Mouse (Mus musculus) heart, embryonic 16.5 days (tissue): ENCODE data around the gene Pkd2. TPM values are rescaled to one million over a fixed set of nuclear protein-coding genes. Genes with fewer than 3 reads are reported as not detected.

Source experiments
- ATAC-seq: fragments of 200-750 bp; cut with Nextera tagmentation; replicated peaks from 2 replicates; pipeline ENCODE4 v1.8.0; 2017; ENCODE audit warnings: moderate number of reproducible peaks; ENCODE audit not compliant: insufficient read depth, low FRiP score; ENCODE audit errors: extremely low read depth
- H3K27ac ChIP-seq: fragments of 300-500 bp; sonication (generic); 2 replicates; pipeline ENCODE4 v1.5.1; 2014; ENCODE audit warnings: mild to moderate bottlenecking, low read length, control low read depth, moderate library complexity
- H3K27me3 ChIP-seq: fragments of 300-500 bp; sonication (generic); 2 replicates; pipeline ENCODE4 v1.6.1; 2014; ENCODE audit warnings: low read length, mixed read lengths; ENCODE audit not compliant: control insufficient read depth, insufficient read depth
- H3K36me3 ChIP-seq: fragments of 300-500 bp; sonication (generic); 2 replicates; pipeline ENCODE4 v1.6.1; 2014; ENCODE audit not compliant: control insufficient read depth, insufficient read depth
- H3K4me1 ChIP-seq: fragments of 300-500 bp; sonication (generic); 2 replicates; pipeline ENCODE4 v1.6.1; 2014; ENCODE audit warnings: low read length, mixed read lengths; ENCODE audit not compliant: control insufficient read depth, insufficient read depth
- H3K4me2 ChIP-seq: fragments of 300-500 bp; sonication (generic); 2 replicates; pipeline ENCODE4 v1.6.1; 2014; ENCODE audit warnings: low read depth, mild to moderate bottlenecking, control low read depth, low read length
- H3K4me3 ChIP-seq: fragments of 300-500 bp; sonication (generic); 2 replicates; pipeline ENCODE4 v1.5.1; 2014; ENCODE audit warnings: mild to moderate bottlenecking, control low read depth, low read length
- H3K9ac ChIP-seq: fragments of 300-500 bp; sonication (generic); 2 replicates; pipeline ENCODE4 v1.6.1; 2014; ENCODE audit warnings: low read length, control low read depth
- H3K9me3 ChIP-seq: fragments of 300-500 bp; sonication (generic); replicated peaks from 2 replicates; pipeline ENCODE4 v1.6.1; 2016; ENCODE audit warnings: low read length; ENCODE audit not compliant: control insufficient read depth
- WGBS: fragments of 180-500 bp; shearing (Covaris S2); extraction: QIAGEN DNeasy Blood & Tissue Kit; methylation state at CpG from one replicate; pipeline ENCODE4 v1.1.7; 2014; 5-methylcytosine and 5-hydroxymethylcytosine counted together
- polyA plus RNA-seq: library from polyadenylated mRNA; unstranded; fragments of >200 nt; fragmentation: Nextera tagmentation; extraction: Ambion mirVana; gene quantifications from 2 replicates; pipeline ENCODE4 v1.2.1, GENCODE M21; 2015

Pkd2 gene
- polyA plus RNA-seq, 1 experiment from 2014 or later, result 7.1 TPM

GRCm38 (mm10) chr5:104459706-104460455 is 631 bp downstream of the Pkd2 start:
- under 1% methylated on average over 80 of the region's 82 CpGs for WGBS
- Histone ChIP-seq H3K27me3 (no peaks in the 10 kb centered on the region), H3K4me3 (peak overlapping the region; percentile 87), H3K4me2 (peak overlapping the region; percentile 76), H3K4me1 (peaks cover 8% of the 10 kb centered on the region; the same call in 1 of the 2 replicates), H3K27ac (peak overlapping the region; percentile 93), H3K36me3 (0 out of 2 replicates have a peak, but pooled peaks cover 2% of the 10 kb centered on the region), H3K9me3 (no peaks in the 10 kb centered on the region), H3K9ac (peak overlapping the region; percentile 96)
- peak; percentile 74 for ATAC-seq

- no peak for ATAC-seq
- no peaks in the 10 kb centered on the region for H3K27me3 ChIP-seq
- H3K4me3 ChIP-seq, result peak overlapping the region; percentile 87
- peak overlapping the region; percentile 76 for H3K4me2 ChIP-seq
- WGBS, result 35% methylated on average over 3 of the region's 3 CpGs
- peaks cover 8% of the 10 kb centered on the region; the same call in 1 of the 2 replicates for H3K4me1 ChIP-seq
- H3K36me3 ChIP-seq, result peaks cover 2% of the 10 kb centered on the region; the same call in 1 of the 2 replicates
- peak overlapping the region; percentile 93; the same call in 1 of the 2 replicates for H3K27ac ChIP-seq
- peak overlapping the region; percentile 96 for H3K9ac ChIP-seq
- H3K9me3 ChIP-seq, result no peaks in the 10 kb centered on the region
These were observed 1.2 kb downstream of the Pkd2 start for GRCm38 (mm10) chr5:104460456-104460838.

GRCm38 (mm10) chr5:104460856-104461255 is 1.6 kb downstream of the Pkd2 start:
- WGBS, result 24% methylated on average over 6 of the region's 7 CpGs
- Histone ChIP-seq H3K4me2 (peak overlapping the region; percentile 76), H3K27me3 (no peaks in the 10 kb centered on the region), H3K27ac (0 out of 2 replicates have a peak overlapping the region, but pooled peaks have one; percentile 34), H3K9ac (peak overlapping the region; percentile 56), H3K9me3 (no peaks in the 10 kb centered on the region), H3K4me3 (peak overlapping the region; percentile 87), H3K4me1 (peaks cover 8% of the 10 kb centered on the region; the same call in 1 of the 2 replicates), H3K36me3 (peaks cover 6% of the 10 kb centered on the region; the same call in 1 of the 2 replicates)
- no peak for ATAC-seq

- peaks cover 22% of the 10 kb centered on the region for H3K36me3 ChIP-seq
- H3K4me2 ChIP-seq, result no peak overlapping the region
- no peaks in the 10 kb centered on the region for H3K27me3 ChIP-seq
- H3K4me1 ChIP-seq, result peaks cover 5% of the 10 kb centered on the region; the same call in 1 of the 2 replicates
- no peak for ATAC-seq
- no peak overlapping the region for H3K9ac ChIP-seq
- H3K9me3 ChIP-seq, result no peaks in the 10 kb centered on the region
- no peak overlapping the region for H3K4me3 ChIP-seq
- WGBS, result 59% methylated on average over 8 of the region's 8 CpGs
- no peak overlapping the region for H3K27ac ChIP-seq
These were observed 6.0 kb downstream of the Pkd2 start for GRCm38 (mm10) chr5:104465279-104465678.

GRCm38 (mm10) chr5:104465731-104466130 is 6.5 kb downstream of the Pkd2 start:
- no peaks in the 10 kb centered on the region for H3K27me3 ChIP-seq
- H3K4me3 ChIP-seq, result no peak overlapping the region
- peaks cover 24% of the 10 kb centered on the region for H3K36me3 ChIP-seq
- no peak overlapping the region for H3K27ac ChIP-seq
- H3K9ac ChIP-seq, result no peak overlapping the region
- H3K4me2 ChIP-seq, result no peak overlapping the region
- no peaks in the 10 kb centered on the region for H3K9me3 ChIP-seq
- H3K4me1 ChIP-seq, result peaks cover 5% of the 10 kb centered on the region; the same call in 1 of the 2 replicates
- 81% methylated on average over 12 of the region's 12 CpGs for WGBS
- no peak; the same call in 1 of the 2 replicates for ATAC-seq

- H3K4me3 ChIP-seq, result no peak overlapping the region
- no peaks in the 10 kb centered on the region; the same call in 1 of the 2 replicates for H3K4me1 ChIP-seq
- peaks cover 24% of the 10 kb centered on the region for H3K36me3 ChIP-seq
- no peak overlapping the region for H3K4me2 ChIP-seq
- H3K9me3 ChIP-seq, result no peaks in the 10 kb centered on the region
- no peaks in the 10 kb centered on the region for H3K27me3 ChIP-seq
- no peak overlapping the region for H3K27ac ChIP-seq
- no peak overlapping the region for H3K9ac ChIP-seq
- ATAC-seq, result no peak
- WGBS, result 90% methylated on average over 16 of the region's 16 CpGs
These were observed 7.6 kb downstream of the Pkd2 start for GRCm38 (mm10) chr5:104466816-104467215.

- no peaks in the 10 kb centered on the region; the same call in 1 of the 2 replicates for H3K4me1 ChIP-seq
- ATAC-seq, result no peak
- H3K27me3 ChIP-seq, result no peaks in the 10 kb centered on the region
- no peak overlapping the region for H3K9ac ChIP-seq
- 89% methylated on average over 5 of the region's 5 CpGs for WGBS
- H3K4me3 ChIP-seq, result no peak overlapping the region
- peaks cover 32% of the 10 kb centered on the region for H3K36me3 ChIP-seq
- no peak overlapping the region for H3K27ac ChIP-seq
- no peaks in the 10 kb centered on the region for H3K9me3 ChIP-seq
- H3K4me2 ChIP-seq, result no peak overlapping the region
These were observed 9.3 kb downstream of the Pkd2 start for GRCm38 (mm10) chr5:104468586-104468985.

- 82% methylated on average over 5 of the region's 5 CpGs for WGBS
- Histone ChIP-seq H3K9ac (no peak overlapping the region), H3K9me3 (no peaks in the 10 kb centered on the region), H3K4me1 (no peaks in the 10 kb centered on the region; the same call in 1 of the 2 replicates), H3K27me3 (no peaks in the 10 kb centered on the region), H3K36me3 (peaks cover 27% of the 10 kb centered on the region), H3K27ac (no peak overlapping the region), H3K4me3 (no peak overlapping the region), H3K4me2 (no peak overlapping the region)
- no peak for ATAC-seq
These were observed 11.7 kb downstream of the Pkd2 start for GRCm38 (mm10) chr5:104470981-104471391.

- H3K4me1 ChIP-seq, result no peaks in the 10 kb centered on the region
- H3K27ac ChIP-seq, result no peak overlapping the region
- H3K9me3 ChIP-seq, result no peaks in the 10 kb centered on the region
- H3K36me3 ChIP-seq, result peaks cover 23% of the 10 kb centered on the region
- WGBS, result 92% methylated on average over 8 of the region's 8 CpGs
- H3K9ac ChIP-seq, result no peak overlapping the region
- H3K4me2 ChIP-seq, result no peak overlapping the region
- H3K4me3 ChIP-seq, result no peak overlapping the region
- ATAC-seq, result no peak
- no peaks in the 10 kb centered on the region for H3K27me3 ChIP-seq
These were observed 13.1 kb downstream of the Pkd2 start for GRCm38 (mm10) chr5:104472371-104472770.
